ENCODE assay signal across 9 mouse cellular contexts in the genomic region with DNA sequence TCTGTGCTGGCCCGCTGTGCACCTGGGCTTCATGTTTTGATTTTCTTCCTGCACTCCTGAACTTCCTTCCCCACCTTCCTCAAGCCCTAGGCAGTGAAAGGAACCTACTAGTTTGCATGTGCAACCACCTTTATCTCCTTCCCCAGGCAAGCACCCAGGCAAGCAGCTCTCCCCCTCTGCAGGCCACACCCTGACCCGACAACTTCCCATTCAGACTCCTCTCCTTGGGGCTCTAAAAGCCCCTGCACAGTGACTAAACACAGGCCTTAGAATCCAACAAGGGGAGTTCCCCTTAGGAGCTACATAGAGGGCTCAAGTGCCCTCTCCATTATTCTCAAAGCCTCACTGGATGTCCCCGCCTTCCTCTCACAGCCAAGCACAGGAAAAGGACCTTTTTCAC. TPM values are rescaled to one million over a fixed set of nuclear protein-coding genes. Genes with fewer than 3 reads are reported as not detected.
DNase-seq lines count a peak whose midpoint lies in the region; ATAC-seq lines count a peak whose summit lies in the region.
"Had no signal": no experiment of that assay in that cellular context is flagged by ENCODE, and none has a peak within 500 bp of the region (broad histone marks: within the 10 kb centered on the region; RNA-seq: fewer than 3 reads in every experiment).

No protein-coding gene starts in this region.

- H3K27me3 ChIP-seq in hindbrain, embryonic 10.5 days (ENCODE audit: insufficient read depth, poor library complexity, severe bottlenecking) = no peaks in the 10 kb centered on the region
- no peaks in the 10 kb centered on the region for H3K27me3 ChIP-seq in hindbrain, embryonic 16.5 days (replicated peaks; ENCODE audit: control insufficient read depth, insufficient read depth, low read length)
- no peaks in the 10 kb centered on the region for H3K27me3 ChIP-seq in heart, embryonic 15.5 days
- no peaks in the 10 kb centered on the region for H3K27me3 ChIP-seq in lung, embryonic 16.5 days (ENCODE audit: control insufficient read depth, insufficient read depth, low read depth, low read length)

- H3K27ac ChIP-seq in hindbrain, embryonic 10.5 days = peak overlapping the region; percentile 2; the same call in 1 of the 2 replicates
- no peak overlapping the region; the same call in 1 of the 2 replicates for H3K27ac ChIP-seq in hindbrain, embryonic 16.5 days (ENCODE audit: low read depth, low read length)
- peak overlapping the region; percentile 32; the same call in 1 of the 2 replicates for H3K27ac ChIP-seq in heart, embryonic 15.5 days
- H3K27ac ChIP-seq in lung, embryonic 16.5 days (ENCODE audit: low read length) = peak overlapping the region; percentile 40

- 78% methylated on average over 3 of the region's 3 CpGs for WGBS in hindbrain, embryonic 10.5 days
- 68% methylated on average over 3 of the region's 3 CpGs for WGBS in hindbrain, embryonic 16.5 days
- 50% methylated on average over 3 of the region's 3 CpGs for WGBS in heart, embryonic 15.5 days
- 46% methylated on average over 3 of the region's 3 CpGs for WGBS in lung, embryonic 16.5 days

- no peaks in the 10 kb centered on the region for H3K9me3 ChIP-seq in hindbrain, embryonic 10.5 days
- H3K9me3 ChIP-seq in hindbrain, embryonic 16.5 days (ENCODE audit: control insufficient read depth, low read length) = no peaks in the 10 kb centered on the region
- no peaks in the 10 kb centered on the region for H3K9me3 ChIP-seq in heart, embryonic 15.5 days (replicated peaks)
- no peaks in the 10 kb centered on the region for H3K9me3 ChIP-seq in lung, embryonic 16.5 days (ENCODE audit: control insufficient read depth, low read length)

- ATAC-seq in hindbrain, embryonic 16.5 days = no peak
- ATAC-seq in heart, embryonic 15.5 days (replicated peaks; ENCODE audit: insufficient number of reproducible peaks, insufficient read depth, low FRiP score, low read depth) = no peak
- ATAC-seq in lung, embryonic 16.5 days (ENCODE audit: low read depth) = peak; percentile 31

- peaks cover 46% of the 10 kb centered on the region for H3K4me1 ChIP-seq in hindbrain, embryonic 10.5 days (replicated peaks)
- H3K4me1 ChIP-seq in hindbrain, embryonic 16.5 days (ENCODE audit: control insufficient read depth, insufficient read depth, low read depth, low read length) = peaks cover 29% of the 10 kb centered on the region
- H3K4me1 ChIP-seq in heart, embryonic 15.5 days (replicated peaks) = peaks cover 58% of the 10 kb centered on the region
- peaks cover 21% of the 10 kb centered on the region for H3K4me1 ChIP-seq in lung, embryonic 16.5 days (replicated peaks; ENCODE audit: control insufficient read depth, insufficient read depth, low read length)

- no peak for DNase-seq in hindbrain, embryonic 10.5 days (ENCODE audit: low spot score)
- peak; percentile 58 to 72 for DNase-seq in spleen, postnatal 4 days (ENCODE audit: low spot score in 2 of 2)
- no peak for DNase-seq in cerebellum, postnatal 10 days
- DNase-seq in gastrocnemius, postnatal 10 days = no peak
- DNase-seq in cerebellum, postnatal 14 days = no peak
- DNase-seq: thymus, postnatal 4 days had no signal

- H3K4me3 ChIP-seq in hindbrain, embryonic 10.5 days = peak overlapping the region; percentile 86; the same call in 1 of the 2 replicates
- H3K4me3 ChIP-seq in hindbrain, embryonic 16.5 days (ENCODE audit: low read length) = no peak overlapping the region
- peak overlapping the region; percentile 68; the same call in 1 of the 2 replicates for H3K4me3 ChIP-seq in heart, embryonic 15.5 days
- H3K4me3 ChIP-seq in lung, embryonic 16.5 days (ENCODE audit: low read length) = no peak overlapping the region

- H3K9ac ChIP-seq in hindbrain, embryonic 16.5 days (ENCODE audit: low read depth, low read length) = no peak overlapping the region
- no peak overlapping the region for H3K9ac ChIP-seq in heart, embryonic 15.5 days
- H3K9ac ChIP-seq in lung, embryonic 16.5 days (ENCODE audit: low read length) = no peak overlapping the region

- no peak overlapping the region for H3K4me2 ChIP-seq in hindbrain, embryonic 16.5 days (ENCODE audit: low read length)
- H3K4me2 ChIP-seq in heart, embryonic 15.5 days = peak overlapping the region; percentile 78
- no peak overlapping the region for H3K4me2 ChIP-seq in lung, embryonic 16.5 days (ENCODE audit: low read depth, low read length)

- peaks cover 27% of the 10 kb centered on the region for H3K36me3 ChIP-seq in hindbrain, embryonic 10.5 days
- no peaks in the 10 kb centered on the region for H3K36me3 ChIP-seq in hindbrain, embryonic 16.5 days (ENCODE audit: control insufficient read depth, insufficient read depth, low read length)
- H3K36me3 ChIP-seq in heart, embryonic 15.5 days = no peaks in the 10 kb centered on the region
- H3K36me3 ChIP-seq in lung, embryonic 16.5 days (ENCODE audit: control insufficient read depth, insufficient read depth, low read length) = no peaks in the 10 kb centered on the region

RNA-seq across cellular contexts. Expression of a gene that starts 2.8 kb away (rescaled TPM):
- polyA plus RNA-seq in hindbrain, embryonic 10.5 days (2016; fragmentation: Nextera tagmentation; extraction: Ambion mirVana) = 79.8 and 98.4 TPM in 2 replicates
- 46.5 and 51.4 TPM in 2 replicates for polyA plus RNA-seq in hindbrain, embryonic 16.5 days (2015; fragmentation: Nextera tagmentation; extraction: Ambion mirVana)
- 80.0 and 87.6 TPM in 2 replicates for polyA plus RNA-seq in heart, embryonic 15.5 days (2015; fragmentation: Nextera tagmentation; extraction: Ambion mirVana)
- polyA plus RNA-seq in lung, embryonic 16.5 days (2015; fragmentation: Nextera tagmentation; extraction: Ambion mirVana) = 65.7 and 67.3 TPM in 2 replicates
- 10 to 100 TPM; 21.3 to 27.3 TPM for total RNA-seq in gastrocnemius, postnatal 10 days (2021)

RNA-seq across cellular contexts. Expression of a gene that starts 36.7 kb away (rescaled TPM):
- polyA plus RNA-seq in hindbrain, embryonic 10.5 days (2016; fragmentation: Nextera tagmentation; extraction: Ambion mirVana) = 21.0 and 23.2 TPM in 2 replicates
- 32.3 and 33.9 TPM in 2 replicates for polyA plus RNA-seq in hindbrain, embryonic 16.5 days (2015; fragmentation: Nextera tagmentation; extraction: Ambion mirVana)
- 16.0 and 19.6 TPM in 2 replicates for polyA plus RNA-seq in heart, embryonic 15.5 days (2015; fragmentation: Nextera tagmentation; extraction: Ambion mirVana)
- polyA plus RNA-seq in lung, embryonic 16.5 days (2015; fragmentation: Nextera tagmentation; extraction: Ambion mirVana) = 26.1 and 30.7 TPM in 2 replicates
- total RNA-seq in gastrocnemius, postnatal 10 days (2021) = 1 to 10 TPM; 8.2 to 9.9 TPM

RNA-seq across cellular contexts. Expression of a gene that starts 48.7 kb away (rescaled TPM):
- 64.3 and 70.0 TPM in 2 replicates for polyA plus RNA-seq in hindbrain, embryonic 10.5 days (2016; fragmentation: Nextera tagmentation; extraction: Ambion mirVana)
- polyA plus RNA-seq in hindbrain, embryonic 16.5 days (2015; fragmentation: Nextera tagmentation; extraction: Ambion mirVana) = 71.2 and 75.7 TPM in 2 replicates
- polyA plus RNA-seq in heart, embryonic 15.5 days (2015; fragmentation: Nextera tagmentation; extraction: Ambion mirVana) = 40.2 and 48.9 TPM in 2 replicates
- 43.5 and 44.4 TPM in 2 replicates for polyA plus RNA-seq in lung, embryonic 16.5 days (2015; fragmentation: Nextera tagmentation; extraction: Ambion mirVana)
- total RNA-seq in gastrocnemius, postnatal 10 days (2021) = 10 to 100 TPM; 33.3 to 35.5 TPM

RNA-seq across cellular contexts. Expression of a gene that starts 48.8 kb away (rescaled TPM):
- 16.4 and 18.3 TPM in 2 replicates for polyA plus RNA-seq in hindbrain, embryonic 10.5 days (2016; fragmentation: Nextera tagmentation; extraction: Ambion mirVana)
- 8.7 and 9.6 TPM in 2 replicates for polyA plus RNA-seq in hindbrain, embryonic 16.5 days (2015; fragmentation: Nextera tagmentation; extraction: Ambion mirVana)
- 35.5 and 39.5 TPM in 2 replicates for polyA plus RNA-seq in heart, embryonic 15.5 days (2015; fragmentation: Nextera tagmentation; extraction: Ambion mirVana)
- 12.2 and 12.8 TPM in 2 replicates for polyA plus RNA-seq in lung, embryonic 16.5 days (2015; fragmentation: Nextera tagmentation; extraction: Ambion mirVana)
- 10 to 100 TPM; 11.0 to 11.9 TPM for total RNA-seq in gastrocnemius, postnatal 10 days (2021)

Comparison
In these comparisons a context has a peak if more than half of its experiments do, and no peak if none do; other contexts are left out.
1. H3K4me3 ChIP-seq: peak in hindbrain, embryonic 10.5 days (single experiment) and heart, embryonic 15.5 days (single experiment); none in hindbrain, embryonic 16.5 days (single experiment) and lung, embryonic 16.5 days (single experiment).
2. DNase-seq: peak in spleen, postnatal 4 days (2 of 2); none in hindbrain, embryonic 10.5 days (single experiment), cerebellum, postnatal 10 days (0 of 2), gastrocnemius, postnatal 10 days (single experiment) and cerebellum, postnatal 14 days (0 of 2).